Mouse (Mus musculus): ENCODE results near the gene Cutc.
A peak's percentile ranks its signal among the peaks of the same experiment; 100 is the strongest.

Gene Cutc

DNA sequence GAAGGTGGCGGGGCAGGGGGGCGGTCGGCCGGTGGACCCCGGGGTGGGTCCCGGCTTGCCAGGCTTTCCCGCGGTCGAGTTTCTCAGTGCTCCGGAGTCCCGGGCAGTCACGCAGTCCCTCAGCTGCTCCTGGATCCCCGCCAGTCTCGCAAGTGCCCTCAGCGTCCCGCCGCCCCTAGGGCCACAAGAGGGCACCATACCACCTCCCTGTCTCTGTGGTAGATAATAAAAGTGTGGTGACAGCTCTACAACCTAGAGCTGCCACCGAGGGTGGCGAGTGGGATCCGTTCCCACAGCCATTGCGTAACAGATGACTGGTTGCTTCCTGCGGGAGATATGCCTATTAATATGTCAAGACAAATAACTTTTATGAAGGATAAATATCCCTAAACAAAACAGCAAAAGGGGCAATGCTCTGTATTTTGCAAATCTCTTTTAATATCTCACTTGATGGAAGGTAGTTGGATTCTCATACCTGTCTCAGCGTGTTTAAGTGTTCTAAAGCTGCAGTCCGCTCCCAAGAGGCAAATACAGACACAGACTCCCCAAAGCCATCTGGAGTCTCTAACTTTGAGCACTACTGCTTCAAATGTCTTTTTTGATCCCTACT lies 535 bp downstream of the Cutc start:
- peak; percentile 80 for DNase-seq (ENCODE audit: low spot score)

DNA sequence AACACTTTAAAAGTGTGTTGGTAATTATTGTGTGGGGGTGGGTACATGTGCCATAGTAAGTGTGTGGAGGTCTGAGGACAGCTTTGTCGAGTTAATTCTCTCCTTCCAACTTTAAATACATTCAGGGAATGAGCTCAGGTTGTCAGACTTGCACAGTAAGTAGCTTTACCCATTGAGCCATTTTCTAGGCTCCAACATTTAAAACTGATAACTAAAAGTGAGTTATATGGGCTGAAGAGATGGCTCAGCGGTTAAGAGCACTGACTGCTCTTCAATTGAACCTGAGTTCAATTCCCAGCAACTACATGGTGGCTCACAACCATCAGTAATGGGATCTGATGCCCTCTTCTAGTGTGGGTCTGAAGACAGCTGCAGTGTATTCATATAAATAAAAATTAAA lies 1.4 kb downstream of the Cutc start:
- no peak for DNase-seq (ENCODE audit: low spot score)

DNA sequence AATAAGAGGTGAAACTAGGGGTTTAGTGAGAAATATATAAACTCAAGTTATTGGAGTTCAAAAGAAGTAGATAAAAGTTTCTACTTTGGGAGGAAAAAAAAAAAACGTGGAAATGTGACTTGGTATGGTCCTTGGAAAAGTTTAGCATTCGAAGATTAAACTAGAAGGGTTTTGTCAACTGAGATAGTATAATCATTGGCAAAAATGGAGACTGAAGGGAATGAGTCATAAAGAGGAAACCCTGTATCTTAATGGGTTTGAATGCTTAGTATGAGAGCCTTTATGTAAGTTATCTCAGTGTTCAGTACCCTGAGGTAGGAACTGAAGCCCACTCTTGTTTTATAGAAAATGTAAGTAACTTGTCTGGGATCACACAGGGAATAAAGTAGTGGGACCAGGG lies 2.1 kb downstream of the Cutc start:
- no peak for DNase-seq (ENCODE audit: low spot score)

DNA sequence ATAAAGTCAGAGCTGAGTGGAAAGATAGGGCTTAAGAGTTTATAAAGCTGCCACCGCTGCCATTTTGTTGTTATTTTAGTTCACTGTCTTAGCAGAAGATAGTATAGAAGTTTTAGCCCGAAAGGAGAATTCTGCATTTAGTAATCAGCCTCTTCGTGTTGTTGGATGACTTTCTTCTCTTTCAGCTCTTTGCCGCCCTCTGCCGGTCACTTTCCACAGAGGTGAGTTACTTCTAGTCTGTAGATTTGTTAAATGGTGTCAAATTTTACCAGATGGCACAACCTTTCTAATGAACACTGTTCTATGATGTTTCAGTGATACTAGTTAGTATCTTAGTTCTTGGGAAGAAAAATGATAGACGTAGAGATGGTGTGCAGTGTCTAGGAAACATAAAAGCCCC lies 7.7 kb downstream of the Cutc start:
- peak; percentile 71 for DNase-seq (ENCODE audit: low spot score)

DNA sequence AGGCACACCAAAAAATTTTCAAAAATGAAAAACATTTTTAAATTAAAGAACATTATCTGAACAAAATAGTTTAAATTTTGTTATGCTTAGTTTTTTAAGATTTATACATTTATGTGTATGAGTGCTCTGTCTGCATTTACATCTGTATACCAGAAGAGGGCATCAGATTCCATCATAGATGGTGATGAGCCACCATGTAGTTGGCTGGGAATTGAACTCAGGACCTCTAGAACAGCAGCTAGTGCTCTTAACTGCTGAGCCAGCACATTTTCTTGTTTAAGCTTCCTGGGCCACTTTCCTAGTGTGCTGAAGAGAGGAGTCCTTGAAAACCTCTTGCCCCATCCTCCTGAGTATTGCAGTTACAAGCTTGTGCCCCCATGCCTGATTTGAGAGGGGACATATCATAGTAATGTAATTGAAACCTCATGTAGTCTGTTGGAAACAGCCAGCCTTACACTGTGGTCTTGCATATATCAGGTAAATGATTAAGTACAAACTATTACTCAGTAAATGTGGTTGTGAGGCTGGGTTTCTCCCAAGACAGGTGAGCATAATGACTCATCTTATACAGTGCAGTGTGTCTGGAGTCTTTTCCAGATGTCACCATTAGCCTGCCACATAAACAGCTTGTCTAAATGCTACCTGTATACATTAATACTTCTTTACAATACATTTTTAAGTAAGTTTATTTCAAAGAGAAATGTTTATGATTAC lies 8.9 kb downstream of the Cutc start:
- no peak for DNase-seq (ENCODE audit: low spot score)

DNA sequence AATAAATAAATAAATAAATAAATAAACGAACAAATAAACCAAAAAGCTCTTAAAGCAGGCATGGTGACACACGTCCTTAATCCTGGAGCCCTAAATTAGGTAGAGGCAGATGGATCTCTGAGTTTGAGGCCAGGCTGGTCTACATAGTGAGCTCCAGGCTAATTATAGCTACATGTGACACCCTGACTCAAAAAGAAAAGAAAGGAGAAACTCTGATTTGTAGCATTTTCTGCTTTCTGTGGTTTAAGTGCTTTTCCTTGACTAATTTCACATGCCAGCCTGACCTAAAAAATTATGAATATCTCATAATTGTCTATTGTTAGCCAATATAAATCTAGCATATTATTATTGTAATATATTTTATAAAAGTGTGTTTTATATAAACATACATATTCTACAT lies 9.6 kb downstream of the Cutc start:
- no peak for DNase-seq (ENCODE audit: low spot score)

DNA sequence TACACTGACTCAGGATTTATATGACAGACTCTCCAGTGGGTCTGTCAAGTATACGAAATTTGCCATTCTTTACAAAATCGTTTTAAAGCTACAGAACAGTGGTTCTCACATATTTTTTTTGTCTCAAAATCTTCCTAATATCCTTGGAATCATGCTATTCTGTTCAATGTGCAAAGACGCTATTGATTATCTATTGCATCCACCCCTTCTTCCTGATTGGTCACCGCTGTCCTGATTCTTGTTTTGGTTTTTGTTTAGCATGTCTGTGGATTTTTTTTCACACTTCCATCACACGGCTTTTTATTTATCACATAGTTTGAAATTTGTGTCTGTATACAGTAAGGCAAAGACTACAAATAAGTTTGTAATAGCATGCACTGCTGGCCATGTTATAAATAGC lies 13.7 kb downstream of the Cutc start:
- no peak for DNase-seq (ENCODE audit: low spot score)

DNA sequence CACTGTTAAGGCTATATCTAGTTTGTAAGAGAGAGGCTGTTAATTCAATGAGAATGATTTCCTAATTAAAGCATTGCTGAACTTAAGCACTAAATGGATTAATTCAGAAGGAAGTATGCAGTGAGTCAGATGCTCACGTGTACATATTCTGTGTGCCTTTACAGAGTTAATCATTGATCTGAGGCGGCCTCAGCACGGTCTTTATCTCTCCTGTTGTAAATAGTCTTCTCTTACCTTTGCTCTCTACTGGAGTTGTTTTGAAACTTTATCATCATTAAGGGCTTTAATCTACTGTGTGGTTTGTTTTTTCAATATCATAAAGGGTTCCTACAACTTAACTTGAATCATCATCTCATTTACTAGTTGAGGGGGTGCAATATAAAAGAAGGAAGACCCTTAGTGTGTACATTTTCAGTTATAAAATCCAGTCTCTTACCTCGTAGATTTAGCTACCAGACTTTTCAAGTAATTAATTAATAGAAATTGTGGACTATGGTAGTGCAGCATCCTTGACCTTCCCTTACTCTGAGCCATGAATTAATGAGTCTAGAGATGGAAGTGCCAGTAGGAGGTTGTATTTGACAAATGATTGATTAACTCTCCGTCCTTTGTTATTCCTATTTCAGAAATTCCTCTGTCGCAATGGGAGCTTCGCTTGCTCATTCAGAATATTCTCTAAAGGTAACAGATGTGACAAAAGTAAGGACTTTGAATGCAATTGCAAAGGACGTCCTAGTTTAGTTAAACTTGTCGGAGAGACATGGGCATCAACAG lies 14.9 kb downstream of the Cutc start:
- no peak for DNase-seq (ENCODE audit: low spot score)

DNA sequence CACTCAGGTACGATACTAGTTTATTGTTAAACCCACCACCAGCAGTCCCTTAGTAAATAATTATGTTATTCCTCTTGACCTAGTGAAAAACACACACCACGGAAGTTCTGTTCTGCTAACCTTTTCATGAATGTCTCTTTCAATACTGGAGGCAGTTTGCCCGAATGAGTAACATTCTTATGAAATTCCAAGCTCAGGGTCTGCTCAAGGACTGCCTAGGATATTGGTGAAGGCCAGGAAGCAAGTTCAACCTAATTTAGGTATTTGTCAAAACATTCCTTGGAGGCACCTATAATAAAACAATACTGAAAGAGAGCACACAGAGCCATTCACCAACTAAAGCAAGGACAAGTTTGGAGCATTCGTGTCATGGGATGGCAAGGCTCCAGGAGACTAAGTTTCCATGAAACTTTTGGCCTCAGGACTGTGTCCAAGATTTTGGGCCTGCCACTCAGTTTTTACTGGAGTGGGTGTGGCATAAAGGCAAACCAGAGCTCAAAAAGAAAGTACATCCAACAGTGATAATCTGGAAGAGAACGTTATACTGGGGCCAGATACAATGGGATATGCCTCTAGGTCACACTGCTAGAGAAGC lies 16.7 kb downstream of the Cutc start:
- no peak for DNase-seq (ENCODE audit: low spot score)

DNA sequence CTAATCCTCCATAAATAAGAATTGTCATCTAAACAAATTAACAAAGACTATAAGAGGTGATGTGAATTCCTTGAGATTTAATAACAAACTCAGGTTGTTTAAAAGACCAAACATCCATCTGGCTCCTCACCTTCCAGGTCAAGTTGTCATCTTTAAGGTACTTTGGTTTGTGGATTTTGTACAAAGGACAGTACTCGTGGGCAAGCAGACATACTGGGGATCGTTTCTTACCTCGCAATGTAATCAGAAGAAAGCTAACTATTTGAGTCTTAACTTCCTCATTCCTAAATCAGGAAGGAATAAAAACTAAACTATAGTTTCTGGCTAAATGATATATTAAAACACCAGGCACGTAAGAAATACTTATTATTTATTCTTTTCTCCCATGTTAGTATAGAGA lies 17.8 kb downstream of the Cutc start:
- no peak for DNase-seq (ENCODE audit: low spot score)

DNA sequence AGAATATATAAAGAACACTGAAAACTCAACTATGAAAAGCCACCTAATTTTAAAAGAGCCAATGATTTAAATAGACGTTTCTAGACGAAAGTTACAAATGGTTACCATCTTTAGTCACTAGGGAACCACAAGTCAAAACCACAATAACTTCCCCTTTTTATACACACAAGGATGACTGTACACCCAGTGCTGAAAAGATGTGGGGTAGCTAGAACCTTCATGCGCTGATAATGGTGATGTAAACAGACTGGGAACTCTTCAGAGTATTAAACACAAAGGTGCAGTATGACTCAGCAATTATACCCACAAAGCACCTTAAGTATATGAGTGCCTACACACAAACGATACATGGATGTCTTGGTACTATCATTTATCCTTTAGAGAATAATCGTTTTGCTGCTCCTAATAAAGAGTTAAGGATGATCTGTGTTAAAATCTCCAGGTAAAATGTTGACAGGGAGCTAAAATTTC lies 18.7 kb downstream of the Cutc start:
- no peak for DNase-seq (ENCODE audit: low spot score)

DNA sequence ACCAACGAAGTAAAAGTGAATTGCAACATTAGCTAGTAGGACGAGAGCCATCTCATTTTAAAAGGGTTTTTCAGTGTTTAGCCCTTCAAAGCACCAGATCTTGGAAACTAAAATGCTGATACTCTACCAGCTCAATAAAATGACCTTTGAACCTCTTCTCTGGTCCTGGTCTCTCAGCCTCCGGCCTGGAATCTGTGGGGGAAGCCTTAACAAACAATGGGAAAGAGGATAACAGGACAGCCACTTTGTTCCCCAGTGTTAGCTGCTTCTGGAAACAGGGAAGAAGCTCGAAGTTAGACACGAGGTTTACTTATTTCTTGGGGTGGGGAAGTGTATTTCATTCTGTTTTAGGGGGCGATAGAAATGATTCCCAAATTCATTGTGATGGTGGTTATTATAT lies 19.5 kb downstream of the Cutc start:
- DNase-seq (ENCODE audit: low spot score) = no peak

DNA sequence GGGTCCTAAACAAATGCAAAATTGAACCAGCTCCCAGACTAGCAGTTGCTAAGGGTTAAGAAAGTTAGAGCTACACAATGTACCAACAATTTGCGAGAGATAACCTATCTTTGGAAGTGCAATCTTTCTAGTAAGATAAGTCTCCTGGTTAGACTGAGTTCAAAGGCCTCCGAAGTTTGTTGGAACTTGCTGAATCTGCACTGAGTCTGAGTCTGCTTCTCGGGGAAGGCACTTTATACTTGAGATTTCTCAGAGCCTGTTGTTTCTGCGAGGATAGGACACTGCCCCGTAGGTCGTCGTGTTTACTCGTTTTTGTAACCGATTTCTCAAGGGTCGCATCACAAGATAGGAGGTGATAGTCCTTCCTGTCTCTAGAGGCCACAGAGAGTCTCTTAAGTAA lies 22.6 kb downstream of the Cutc start:
- DNase-seq (ENCODE audit: low spot score) = no peak

DNA sequence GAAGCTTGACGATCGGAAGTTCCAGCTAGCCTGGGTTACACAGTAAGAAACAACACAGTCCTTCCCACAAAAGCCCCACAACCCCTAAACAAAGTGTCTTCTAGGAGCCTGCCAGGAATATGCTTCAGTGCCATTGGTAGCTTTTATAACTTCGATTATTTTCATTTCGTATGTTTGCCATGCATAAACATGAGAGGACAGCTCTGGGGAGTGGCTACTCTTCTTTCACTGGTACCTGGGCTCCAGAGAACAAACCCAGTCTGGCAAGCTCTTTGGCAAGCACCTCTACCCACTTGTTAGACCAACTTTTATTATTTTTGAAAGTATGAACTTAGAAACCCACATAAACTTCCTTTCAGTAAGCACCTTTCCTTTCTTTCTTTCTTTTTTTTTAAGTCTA lies 23.8 kb downstream of the Cutc start:
- DNase-seq (ENCODE audit: low spot score) = no peak

DNA sequence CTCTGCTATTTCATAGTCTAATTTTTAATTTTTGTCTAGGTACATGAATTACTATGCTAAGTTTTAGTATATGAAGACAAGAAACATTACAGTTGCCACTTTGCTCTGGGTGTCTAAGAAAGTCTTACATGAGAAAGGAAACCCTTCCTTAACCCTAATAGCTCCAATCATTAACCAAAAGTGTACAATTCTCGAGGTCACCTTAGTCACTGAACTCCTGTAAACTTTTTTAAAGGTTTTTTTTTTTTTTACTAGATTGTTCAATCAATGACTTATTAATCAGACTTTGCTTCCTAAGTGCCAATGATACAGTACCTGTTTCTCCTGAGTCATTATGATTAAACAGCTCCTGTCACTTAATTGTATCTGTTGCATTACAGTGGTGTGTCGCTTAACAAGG lies 24.5 kb downstream of the Cutc start:
- DNase-seq (ENCODE audit: low spot score) = no peak

DNA sequence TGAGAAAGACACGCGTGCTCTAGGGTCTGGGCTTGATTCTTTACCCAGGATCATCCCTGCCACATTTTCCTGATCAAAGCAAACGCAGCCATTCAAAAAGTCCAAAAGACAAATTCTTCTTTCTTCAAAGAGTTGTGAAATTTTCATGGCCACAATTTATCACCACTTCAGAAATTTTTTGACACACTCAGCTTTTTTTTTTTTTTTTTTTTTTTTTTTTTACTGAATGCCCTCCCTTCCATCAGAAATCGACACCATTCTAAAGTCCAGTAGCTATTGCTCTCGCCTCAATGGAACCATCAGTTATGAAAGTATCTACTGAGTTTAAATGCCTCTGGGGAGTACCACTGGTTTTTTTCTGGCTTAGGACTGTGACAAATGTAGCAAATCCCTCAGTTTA lies 27.6 kb downstream of the Cutc start:
- DNase-seq (ENCODE audit: low spot score) = no peak

DNA sequence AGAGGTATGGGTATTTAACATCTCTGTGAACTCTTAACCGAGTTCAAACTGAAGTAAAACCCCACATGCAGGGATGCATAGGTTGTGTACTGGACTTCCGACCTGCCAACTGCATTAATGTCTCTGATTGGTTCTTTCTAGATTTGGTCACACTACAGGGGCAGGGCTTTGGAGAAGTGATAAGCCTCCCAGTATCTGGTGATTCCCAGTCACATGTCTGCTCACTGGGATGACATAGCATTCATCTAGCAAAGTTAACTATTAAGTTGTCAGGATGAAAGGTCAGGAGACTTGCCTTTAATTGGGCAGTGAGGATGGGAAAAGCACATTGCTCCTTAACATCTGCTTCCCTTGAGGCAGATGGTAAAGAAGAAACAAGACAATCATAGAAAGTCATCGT lies 29.2 kb downstream of the Cutc start, which contains the start of gene Abcc2:
Abcc2 (plus strand) TSS at position 213 of the 400 bp plus-strand sequence.
- DNase-seq (ENCODE audit: low spot score) = no peak

DNA sequence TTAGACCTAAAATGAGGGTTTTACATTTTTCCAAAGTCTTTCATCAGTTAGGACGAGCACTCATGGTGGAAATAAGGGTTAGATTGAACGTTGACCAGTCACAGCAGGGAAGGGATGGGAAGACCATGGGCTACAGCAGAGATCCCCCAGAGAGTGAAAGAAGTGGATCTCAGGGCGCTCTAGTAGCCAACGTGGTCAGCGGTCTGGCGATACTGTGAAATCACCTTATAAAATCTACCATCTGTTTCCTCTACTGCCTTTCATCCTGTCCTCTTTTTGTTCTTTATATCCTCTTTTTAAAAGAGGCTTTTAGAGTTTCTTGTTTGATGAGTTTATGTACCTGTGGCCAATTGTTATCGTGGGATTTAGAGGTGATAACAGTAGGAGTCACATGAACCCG lies 32.0 kb downstream of the Cutc start:
- DNase-seq (ENCODE audit: low spot score) = no peak

DNA sequence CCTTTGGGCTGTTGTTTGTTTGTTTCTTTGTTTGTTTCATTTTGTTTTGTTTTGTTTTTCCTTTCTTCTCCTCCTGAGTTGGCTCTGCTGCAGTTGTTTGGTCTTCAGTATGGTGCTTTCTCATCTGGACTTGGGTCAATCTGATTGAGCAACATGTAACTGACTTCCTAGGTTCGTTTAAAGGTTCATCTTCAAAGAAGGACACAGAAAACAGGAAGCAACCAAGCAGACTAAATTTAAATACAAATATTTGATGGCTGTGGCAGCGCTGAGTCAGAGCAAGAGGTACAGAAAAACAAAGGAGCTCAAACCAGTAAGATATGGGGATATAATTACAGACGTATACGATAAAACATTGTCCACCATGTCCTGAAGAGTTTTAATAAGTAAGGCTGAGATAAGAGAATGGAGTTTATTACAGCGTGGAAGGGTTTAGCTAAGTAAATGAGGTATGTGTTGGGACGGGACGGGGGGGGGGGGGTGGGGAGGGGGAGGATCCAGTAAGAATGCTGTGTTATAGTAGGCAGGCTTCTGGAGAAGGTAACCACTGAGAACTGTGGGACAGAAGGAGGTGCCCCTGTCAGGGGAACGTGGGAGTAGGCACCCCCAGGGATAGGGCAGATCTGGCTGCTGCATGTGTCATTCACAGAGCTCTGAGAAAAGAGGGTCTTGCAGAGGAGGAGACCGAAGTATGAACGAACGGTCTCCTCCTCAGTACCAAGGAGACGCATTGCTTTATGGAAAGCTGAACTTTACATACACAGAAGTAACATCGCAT lies 33.6 kb downstream of the Cutc start:
- no peak for DNase-seq (ENCODE audit: low spot score)

DNA sequence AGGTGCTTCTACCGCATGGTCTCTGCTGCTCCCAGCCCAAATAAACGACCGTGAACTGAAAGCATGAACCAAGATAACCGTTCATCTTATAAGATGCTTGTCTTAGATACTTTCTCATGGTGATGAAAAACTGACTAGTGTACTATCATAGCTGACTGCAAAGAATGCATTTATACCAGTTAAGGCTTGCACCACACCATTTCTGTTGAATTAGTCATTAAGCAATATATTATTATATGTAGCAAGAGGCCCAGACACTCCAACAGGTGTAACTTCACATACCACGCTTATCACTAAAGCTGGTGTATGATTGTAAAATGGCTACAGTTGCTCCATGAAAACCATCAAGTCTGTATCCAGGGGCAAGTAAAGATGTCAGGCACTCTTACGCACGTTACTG lies 37.0 kb downstream of the Cutc start:
- DNase-seq (ENCODE audit: low spot score) = no peak

DNA sequence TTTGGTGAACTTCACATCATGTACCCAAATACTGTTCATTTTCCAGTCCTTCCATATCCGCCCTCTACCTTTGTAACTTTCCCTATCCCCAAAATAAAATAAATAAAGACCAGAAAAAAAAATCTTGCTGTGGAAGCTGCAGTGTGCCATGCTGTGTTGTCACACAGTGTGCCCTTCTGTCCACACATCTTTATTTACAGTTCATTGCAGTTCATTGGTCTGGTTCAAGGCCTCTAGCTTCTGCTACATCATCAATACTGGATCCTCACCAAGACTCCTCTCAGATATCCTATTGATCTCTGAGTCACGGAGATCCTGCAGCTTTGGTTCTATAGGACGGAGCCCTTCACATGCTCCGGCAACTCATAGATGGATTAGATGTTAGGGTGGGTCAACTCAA lies 39.7 kb downstream of the Cutc start:
- DNase-seq (ENCODE audit: low spot score) = no peak

DNA sequence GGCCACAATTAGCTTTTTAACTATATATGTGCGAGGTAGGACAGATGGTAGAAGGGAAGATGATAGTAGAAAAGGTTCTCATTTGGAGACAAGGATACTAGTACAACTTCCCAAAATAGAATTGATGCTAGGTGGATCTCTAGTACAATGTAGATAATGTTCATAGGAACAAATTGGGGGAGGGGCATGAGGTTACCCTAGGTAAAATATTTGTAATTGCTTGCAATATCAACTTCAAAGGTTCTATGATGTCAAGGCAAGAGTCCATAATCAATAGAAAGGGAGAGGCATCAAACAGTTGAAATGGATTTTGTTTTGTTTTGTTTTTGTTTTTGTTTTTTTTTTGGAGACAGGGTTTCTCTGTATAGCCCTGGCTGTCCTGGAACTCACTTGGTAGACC lies 41.2 kb downstream of the Cutc start:
- no peak for DNase-seq (ENCODE audit: low spot score)

All from spleen, adult 12 weeks (tissue).